Mouse (Mus musculus) kidney, embryonic 15.5 days (tissue): ENCODE results near the gene Gm5726. TPM values are rescaled to one million over a fixed set of nuclear protein-coding genes. Genes with fewer than 3 reads are reported as not detected.
"Not testable (repeated sequence)": the region's sequence is repeated elsewhere in the genome, so short reads cannot be mapped to it uniquely, and the experiment has no call there.

Experiments
- ATAC-seq: fragments of 200-750 bp; cut with Nextera tagmentation; replicated peaks from 2 replicates; pipeline ENCODE4 v1.8.0; 2017; ENCODE audit warnings: moderate TSS enrichment; ENCODE audit not compliant: low FRiP score
- H3K27ac ChIP-seq: fragments of 300-500 bp; sonication (generic); 2 replicates; pipeline ENCODE4 v1.5.1; 2015; ENCODE audit warnings: mild to moderate bottlenecking, inconsistent platforms
- H3K27me3 ChIP-seq: fragments of 300-500 bp; sonication (generic); 2 replicates; pipeline ENCODE4 v1.6.1; 2015; ENCODE audit warnings: inconsistent platforms
- H3K36me3 ChIP-seq: fragments of 300-500 bp; sonication (generic); 2 replicates; pipeline ENCODE4 v1.6.1; 2015; ENCODE audit warnings: inconsistent platforms
- H3K4me1 ChIP-seq: fragments of 300-500 bp; sonication (generic); 2 replicates; pipeline ENCODE4 v1.6.1; 2015; ENCODE audit warnings: inconsistent platforms
- H3K4me2 ChIP-seq: fragments of 300-500 bp; sonication (generic); 2 replicates; pipeline ENCODE4 v1.6.1; 2015; ENCODE audit warnings: moderate library complexity, mild to moderate bottlenecking, inconsistent platforms
- H3K4me3 ChIP-seq: fragments of 300-500 bp; sonication (generic); replicated peaks from 2 replicates; pipeline ENCODE4 v1.5.1; 2015; ENCODE audit warnings: mild to moderate bottlenecking, inconsistent platforms
- H3K9ac ChIP-seq: fragments of 300-500 bp; sonication (generic); 2 replicates; pipeline ENCODE4 v1.6.1; 2015; ENCODE audit warnings: mild to moderate bottlenecking, inconsistent platforms
- H3K9me3 ChIP-seq: fragments of 300-500 bp; sonication (generic); replicated peaks from 2 replicates; pipeline ENCODE4 v1.6.1; 2016; ENCODE audit warnings: inconsistent platforms
- WGBS: fragments of 180-500 bp; shearing (Covaris S2); methylation state at CpG from one replicate; pipeline ENCODE4 v1.1.7; 2015; ENCODE audit warnings: mixed read lengths; 5-methylcytosine and 5-hydroxymethylcytosine counted together
- polyA plus RNA-seq: library from polyadenylated mRNA; unstranded; fragments of >200 nt; fragmentation: Nextera tagmentation; extraction: Ambion mirVana; gene quantifications from 2 replicates; pipeline ENCODE4 v1.2.1, GENCODE M21; 2015

The Gm5726 gene
- not detected in 2 replicates for polyA plus RNA-seq

- H3K27ac ChIP-seq, ATAC-seq, H3K4me3 ChIP-seq, H3K36me3 ChIP-seq, H3K27me3 ChIP-seq, H3K4me2 ChIP-seq, H3K9me3 ChIP-seq, H3K4me1 ChIP-seq, H3K9ac ChIP-seq: not testable (repeated sequence)
- WGBS = no CpG with 5 or more reads among the region's 1 CpGs
Measured at GRCm38 (mm10) chr7:20545657-20546056, at the start of gene Gm5726. Gene Gm5726 (minus strand): TSS chr7:20545757.

- H3K4me1 ChIP-seq, H3K9me3 ChIP-seq, H3K9ac ChIP-seq, ATAC-seq, H3K36me3 ChIP-seq, H3K4me2 ChIP-seq, H3K27me3 ChIP-seq, H3K4me3 ChIP-seq, H3K27ac ChIP-seq: not testable (repeated sequence)
- no CpG with 5 or more reads among the region's 3 CpGs for WGBS
Measured at GRCm38 (mm10) chr7:20576141-20576540, 30.6 kb upstream of the Gm5726 start, which contains the start of gene Gm4141. Gene Gm4141 (minus strand): TSS chr7:20576241.

DNA sequence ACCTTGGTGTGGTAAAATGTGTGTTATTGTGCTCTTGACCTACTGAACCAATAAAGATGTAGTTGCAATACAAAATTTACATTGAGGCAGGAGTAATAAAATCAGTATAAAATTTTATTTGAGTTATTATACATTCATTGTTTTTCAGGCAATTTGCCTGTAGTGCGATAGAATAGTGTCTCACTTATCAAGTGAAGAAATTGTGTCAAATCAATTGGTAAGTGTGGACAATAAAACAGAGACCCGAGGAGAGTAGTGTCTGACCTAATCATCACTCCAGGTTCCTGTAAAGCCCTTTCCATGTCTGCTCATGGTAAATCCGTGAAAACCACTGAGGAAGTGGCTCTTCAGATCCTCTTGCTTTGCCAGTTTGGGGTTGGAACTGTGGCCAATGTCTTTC lies 12.0 kb downstream of the Gm5726 start, which contains the start of gene Vmn1r104:
TSS of gene Vmn1r104 (plus strand) at position 301 of the 400 bp plus-strand sequence.
- no CpG with 5 or more reads among the region's 3 CpGs for WGBS
- not testable (repeated sequence) for H3K9ac ChIP-seq, H3K4me1 ChIP-seq, ATAC-seq, H3K9me3 ChIP-seq, H3K4me2 ChIP-seq, H3K27me3 ChIP-seq, H3K36me3 ChIP-seq, H3K27ac ChIP-seq, H3K4me3 ChIP-seq

GRCm38 (mm10) chr7:20510434-20510833 lies 35.1 kb downstream of the Gm5726 start, which contains the start of gene Vmn1r103:
Gene Vmn1r103 (minus strand): TSS chr7:20510534.
- H3K9me3 ChIP-seq, H3K9ac ChIP-seq, H3K27ac ChIP-seq, H3K4me3 ChIP-seq, H3K4me2 ChIP-seq, H3K4me1 ChIP-seq, H3K36me3 ChIP-seq, ATAC-seq, H3K27me3 ChIP-seq: not testable (repeated sequence)
- WGBS = no CpG with 5 or more reads among the region's 3 CpGs

Other genes with a start within 250 kb of the Gm5726 start
- not detected in 2 replicates for gene Gm4133, start 211.7 kb downstream of the Gm5726 start, polyA plus RNA-seq
- gene Gm5728, start 170.3 kb downstream of the Gm5726 start, polyA plus RNA-seq = not detected in 2 replicates
- gene Vmn1r100, start 127.8 kb downstream of the Gm5726 start, polyA plus RNA-seq = not detected in 2 replicates
- not detected in 2 replicates for gene Vmn1r101, start 103.2 kb downstream of the Gm5726 start, polyA plus RNA-seq
- not detected in 2 replicates for gene Gm10670, start 70.8 kb downstream of the Gm5726 start, polyA plus RNA-seq
- not detected in 2 replicates for gene Vmn1r103, start 35.2 kb downstream of the Gm5726 start, polyA plus RNA-seq
- not detected in 2 replicates for gene Vmn1r104, start 11.9 kb downstream of the Gm5726 start, polyA plus RNA-seq
- gene Gm4141, start 30.5 kb upstream of the Gm5726 start, polyA plus RNA-seq = not detected in 2 replicates
- gene Gm4513, start 53.3 kb upstream of the Gm5726 start, polyA plus RNA-seq = not detected in 2 replicates
- gene Vmn1r107, start 123.2 kb upstream of the Gm5726 start, polyA plus RNA-seq = not detected in 2 replicates
- gene Vmn1r111, start 157.5 kb upstream of the Gm5726 start, polyA plus RNA-seq = not detected in 2 replicates
- gene Gm10668, start 184.9 kb upstream of the Gm5726 start, polyA plus RNA-seq = not detected in 2 replicates
- gene Vmn1r112, start 225.4 kb upstream of the Gm5726 start, polyA plus RNA-seq = not detected in 2 replicates
- gene Vmn1r113, start 241.5 kb upstream of the Gm5726 start, polyA plus RNA-seq = not detected in 2 replicates